Mouse (Mus musculus) liver, embryonic 16.5 days (tissue): ENCODE results near the gene Cbfb. TPM values are rescaled to one million over a fixed set of nuclear protein-coding genes. Genes with fewer than 3 reads are reported as not detected.

Experiments used
- ATAC-seq: fragments of 200-750 bp; cut with Nextera tagmentation; 2 replicates; pipeline ENCODE4 v1.8.0; 2017; ENCODE audit warnings: low read depth, mild to moderate bottlenecking, moderate number of reproducible peaks, moderate library complexity
- H3K27ac ChIP-seq: fragments of 300-500 bp; sonication (generic); 2 replicates; pipeline ENCODE4 v1.5.1; 2014; ENCODE audit warnings: mild to moderate bottlenecking, low read length
- H3K27me3 ChIP-seq: fragments of 300-500 bp; sonication (generic); 2 replicates; pipeline ENCODE4 v1.6.1; 2014; ENCODE audit warnings: low read depth, low read length, mixed read lengths; ENCODE audit not compliant: control insufficient read depth, insufficient read depth
- H3K36me3 ChIP-seq: fragments of 300-500 bp; sonication (generic); 2 replicates; pipeline ENCODE4 v1.6.1; 2014; ENCODE audit warnings: mild to moderate bottlenecking; ENCODE audit not compliant: control insufficient read depth, insufficient read depth
- H3K4me1 ChIP-seq: fragments of 300-500 bp; sonication (generic); 2 replicates; pipeline ENCODE4 v1.6.1; 2014; ENCODE audit warnings: low read depth, low read length, mixed read lengths; ENCODE audit not compliant: control insufficient read depth
- H3K4me2 ChIP-seq: fragments of 300-500 bp; sonication (generic); 2 replicates; pipeline ENCODE4 v1.6.1; 2014; ENCODE audit warnings: low read depth, low read length, mixed read lengths
- H3K4me3 ChIP-seq: fragments of 300-500 bp; sonication (generic); 2 replicates; pipeline ENCODE4 v1.5.1; 2014; ENCODE audit warnings: low read depth, mild to moderate bottlenecking, low read length
- H3K9ac ChIP-seq: fragments of 300-500 bp; sonication (generic); 2 replicates; pipeline ENCODE4 v1.6.1; 2014; ENCODE audit warnings: low read depth, low read length
- H3K9me3 ChIP-seq: fragments of 300-500 bp; sonication (generic); replicated peaks from 2 replicates; pipeline ENCODE4 v1.6.1; 2016; ENCODE audit warnings: low read length; ENCODE audit not compliant: control insufficient read depth
- WGBS: fragments of 180-500 bp; shearing (Covaris S2); extraction: QIAGEN DNeasy Blood & Tissue Kit; methylation state at CpG from one replicate; pipeline ENCODE4 v1.1.7; 2014; ENCODE audit not compliant: insufficient replicate concordance; 5-methylcytosine and 5-hydroxymethylcytosine counted together
- polyA plus RNA-seq: library from polyadenylated mRNA; unstranded; fragments of >200 nt; fragmentation: Nextera tagmentation; extraction: Ambion mirVana; gene quantifications from 2 replicates; pipeline ENCODE4 v1.2.1, GENCODE M21; 2015

Cbfb gene
- polyA plus RNA-seq, 1 experiment from 2014 or later = 6.6 TPM

GRCm38 (mm10) chr8:105253766-105254151 lies 83.3 kb downstream of the Cbfb start:
- no peak for ATAC-seq
- no peaks in the 10 kb centered on the region for H3K9me3 ChIP-seq
- 52% methylated on average over 20 of the region's 20 CpGs for WGBS
- H3K36me3 ChIP-seq = peaks cover 33% of the 10 kb centered on the region
- peaks cover 31% of the 10 kb centered on the region for H3K4me1 ChIP-seq
- peak overlapping the region; percentile 100 for H3K4me2 ChIP-seq
- H3K4me3 ChIP-seq = peak overlapping the region; percentile 76
- H3K9ac ChIP-seq = no peak overlapping the region
- H3K27me3 ChIP-seq = peaks cover 8% of the 10 kb centered on the region
- no peak overlapping the region for H3K27ac ChIP-seq

GRCm38 (mm10) chr8:105254152-105254965 lies 83.9 kb downstream of the Cbfb start:
- peak overlapping the region; percentile 100 for H3K4me2 ChIP-seq
- peaks cover 14% of the 10 kb centered on the region for H3K27me3 ChIP-seq
- ATAC-seq = peak; percentile 91
- peak overlapping the region; percentile 62 for H3K9ac ChIP-seq
- no peaks in the 10 kb centered on the region for H3K9me3 ChIP-seq
- H3K36me3 ChIP-seq = peaks cover 28% of the 10 kb centered on the region
- under 1% methylated on average over 71 of the region's 74 CpGs for WGBS
- H3K4me3 ChIP-seq = peak overlapping the region; percentile 76
- peak overlapping the region; percentile 85 for H3K27ac ChIP-seq
- peaks cover 37% of the 10 kb centered on the region for H3K4me1 ChIP-seq

GRCm38 (mm10) chr8:105254966-105255350 lies 84.5 kb downstream of the Cbfb start, which contains the start of gene B3gnt9:
B3gnt9 (minus strand) TSS chr8:105255153.
- Histone ChIP-seq H3K9ac (peak within 1 kb of the TSS; percentile 62), H3K27ac (peak within 1 kb of the TSS; percentile 85), H3K4me2 (peak within 1 kb of the TSS; percentile 100), H3K4me1 (peaks cover 43% of the 10 kb centered on the region), H3K4me3 (peak within 1 kb of the TSS; percentile 76), H3K36me3 (peaks cover 23% of the 10 kb centered on the region), H3K9me3 (no peaks in the 10 kb centered on the region), H3K27me3 (peaks cover 20% of the 10 kb centered on the region)
- ATAC-seq = peak; percentile 90
- 1% methylated on average over 13 of the region's 14 CpGs for WGBS

DNA sequence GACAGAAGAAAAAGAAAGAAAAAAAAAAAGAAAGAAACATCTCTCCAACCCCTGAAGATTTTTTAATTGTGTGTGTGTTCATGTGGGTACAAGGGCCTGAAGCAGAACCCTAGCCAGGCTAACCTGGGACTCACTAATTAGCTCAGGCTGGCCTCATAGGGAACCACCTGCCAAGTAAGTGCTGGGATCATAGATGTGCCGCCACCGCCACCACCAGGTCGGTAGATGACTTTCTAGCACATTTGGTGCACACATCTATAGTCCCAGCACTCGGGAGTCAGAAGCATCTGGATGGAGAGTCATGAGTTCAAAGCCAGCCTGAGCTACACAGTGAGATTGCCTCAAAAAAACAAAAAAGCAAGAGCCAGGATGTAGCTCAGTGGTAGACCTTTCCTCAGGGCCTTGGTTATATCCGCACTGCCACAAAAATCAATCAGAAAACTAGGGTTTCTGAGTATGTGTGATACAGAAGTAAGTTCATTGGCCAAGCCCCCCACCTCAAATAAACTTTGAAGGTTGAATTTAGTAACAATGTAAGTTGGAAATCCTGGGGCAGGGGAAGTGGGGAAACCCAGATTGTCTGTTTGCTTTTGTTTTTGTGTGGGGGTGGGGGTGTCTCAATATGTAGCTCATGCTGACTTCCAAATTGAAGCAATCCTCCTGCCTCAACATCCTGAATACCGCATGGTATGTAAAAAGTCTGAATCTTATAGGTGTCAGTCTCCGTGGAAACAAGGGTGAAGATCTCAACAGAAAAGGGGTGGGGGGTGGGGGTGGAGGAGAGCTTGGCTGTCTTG lies 87.0 kb downstream of the Cbfb start:
- Histone ChIP-seq H3K9ac (no peak overlapping the region), H3K9me3 (no peaks in the 10 kb centered on the region), H3K4me3 (no peak overlapping the region), H3K27me3 (peaks cover 21% of the 10 kb centered on the region), H3K4me2 (no peak overlapping the region), H3K27ac (no peak overlapping the region), H3K4me1 (peaks cover 50% of the 10 kb centered on the region), H3K36me3 (0 out of 2 replicates have a peak, but pooled peaks cover 3% of the 10 kb centered on the region)
- 64% methylated on average over 7 of the region's 7 CpGs for WGBS
- no peak for ATAC-seq

- Histone ChIP-seq H3K4me2 (peak overlapping the region; percentile 69), H3K4me3 (peak overlapping the region; percentile 48), H3K9me3 (no peaks in the 10 kb centered on the region), H3K4me1 (peaks cover 45% of the 10 kb centered on the region), H3K36me3 (no peaks in the 10 kb centered on the region), H3K27me3 (peaks cover 27% of the 10 kb centered on the region), H3K27ac (no peak overlapping the region), H3K9ac (no peak overlapping the region)
- ATAC-seq = no peak
- WGBS = 15% methylated on average over 55 of the region's 55 CpGs
These were observed 88.6 kb downstream of the Cbfb start for GRCm38 (mm10) chr8:105258911-105259720.

- ATAC-seq = no peak
- Histone ChIP-seq H3K4me1 (peaks cover 43% of the 10 kb centered on the region), H3K36me3 (no peaks in the 10 kb centered on the region), H3K9ac (no peak overlapping the region), H3K9me3 (no peaks in the 10 kb centered on the region), H3K27ac (no peak overlapping the region), H3K27me3 (peaks cover 27% of the 10 kb centered on the region), H3K4me3 (peak overlapping the region; percentile 48), H3K4me2 (peak overlapping the region; percentile 69)
- WGBS = 3% methylated on average over 30 of the region's 30 CpGs
These were observed 89.3 kb downstream of the Cbfb start for GRCm38 (mm10) chr8:105259721-105260320.

GRCm38 (mm10) chr8:105260371-105261099 lies 90.1 kb downstream of the Cbfb start:
- 71% methylated on average over 7 of the region's 7 CpGs for WGBS
- Histone ChIP-seq H3K9me3 (no peaks in the 10 kb centered on the region), H3K27me3 (peaks cover 27% of the 10 kb centered on the region), H3K27ac (no peak overlapping the region), H3K9ac (no peak overlapping the region), H3K4me2 (no peak overlapping the region), H3K4me3 (no peak overlapping the region), H3K36me3 (no peaks in the 10 kb centered on the region), H3K4me1 (peaks cover 40% of the 10 kb centered on the region)
- no peak for ATAC-seq
